Mouse (Mus musculus): ENCODE measurements around the gene Ptgds.

Ptgds gene

DNA sequence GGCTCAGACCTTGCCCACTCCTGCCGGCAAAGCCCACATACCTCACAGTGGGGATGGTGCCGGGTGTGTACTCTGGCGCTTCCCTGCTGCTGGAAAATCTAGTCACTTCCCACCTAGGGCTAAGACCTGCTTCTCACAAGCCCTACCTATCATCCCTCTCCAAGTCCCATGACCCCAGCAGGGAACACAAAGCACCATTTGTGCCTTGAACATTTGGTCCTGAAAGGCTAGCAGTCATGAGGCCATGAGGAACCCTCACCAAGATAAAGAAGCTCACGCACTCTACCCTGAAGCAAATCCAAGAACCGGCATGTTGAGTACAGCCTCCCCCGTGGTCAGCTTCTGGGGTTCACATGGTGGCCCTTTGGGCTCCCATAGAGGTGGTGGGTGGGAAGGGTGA is at the start of gene Ptgds:
Ptgds (minus strand) TSS at position 78 of the 400 bp plus-strand sequence.
- no peak for DNase-seq (ENCODE audit: low spot score in 2 of 2)

DNA sequence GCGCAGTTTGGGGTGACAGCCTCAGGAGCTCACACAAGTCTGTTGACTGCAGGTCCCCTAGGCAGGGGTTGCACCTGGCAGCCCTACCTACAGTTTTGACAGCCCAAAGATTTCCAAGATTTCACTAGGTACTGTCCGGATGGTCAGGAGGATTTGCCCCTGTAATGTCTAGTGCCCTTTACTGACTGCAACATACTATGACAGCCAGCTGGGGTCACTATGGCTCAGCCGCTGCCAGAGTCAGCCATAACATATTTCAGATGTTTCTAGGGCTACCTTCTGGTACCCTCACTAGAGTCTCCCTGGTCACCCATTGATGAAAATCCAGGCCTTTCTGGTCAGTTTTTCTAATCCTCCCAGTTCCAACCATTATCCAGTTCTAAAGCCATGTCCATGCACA is 40.1 kb upstream of the Ptgds start:
- no peak for DNase-seq (ENCODE audit: low spot score in 2 of 2)

DNA sequence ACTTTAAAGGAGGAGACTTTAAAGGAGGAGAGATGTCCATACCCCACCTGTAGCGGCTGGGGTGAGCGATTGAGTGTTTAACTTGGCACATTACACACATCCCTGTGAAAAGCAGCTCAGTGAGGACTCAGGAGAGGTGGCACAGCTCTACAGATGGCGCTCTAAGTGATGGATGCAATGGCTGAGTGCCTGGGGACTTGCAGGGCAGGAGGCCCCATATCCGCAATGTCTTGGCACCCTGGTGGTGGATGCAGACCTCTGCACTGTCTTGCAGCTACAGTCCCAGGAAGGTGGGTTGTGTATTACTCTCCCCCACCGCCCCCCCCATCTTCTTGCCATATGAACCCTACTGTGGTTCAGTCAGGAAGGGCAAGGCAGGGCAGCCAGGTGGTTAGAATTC is 37.1 kb upstream of the Ptgds start:
- peak in 1 of 2 experiments; percentile 19 for DNase-seq (ENCODE audit: low spot score in 2 of 2)

DNA sequence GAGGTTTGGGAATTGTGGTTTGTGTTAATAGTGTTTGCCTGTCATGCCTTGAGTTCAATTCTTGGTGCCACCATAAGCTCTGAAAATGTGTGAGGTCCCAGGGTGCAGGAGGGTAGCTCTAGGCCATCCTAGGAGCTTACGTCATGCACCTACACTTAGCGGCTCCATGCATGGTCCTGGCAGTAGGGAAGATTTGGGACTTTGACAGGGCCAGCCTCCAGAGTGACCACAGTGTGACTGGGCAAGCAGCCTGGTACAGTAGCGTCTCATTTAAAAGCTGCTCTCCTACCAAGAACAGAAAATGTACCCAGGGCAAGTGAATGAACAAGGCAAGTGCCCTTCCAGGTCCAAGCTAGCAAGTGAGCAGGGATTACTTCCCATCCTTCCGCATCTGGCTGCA is 36.0 kb upstream of the Ptgds start:
- no peak for DNase-seq (ENCODE audit: low spot score in 2 of 2)

DNA sequence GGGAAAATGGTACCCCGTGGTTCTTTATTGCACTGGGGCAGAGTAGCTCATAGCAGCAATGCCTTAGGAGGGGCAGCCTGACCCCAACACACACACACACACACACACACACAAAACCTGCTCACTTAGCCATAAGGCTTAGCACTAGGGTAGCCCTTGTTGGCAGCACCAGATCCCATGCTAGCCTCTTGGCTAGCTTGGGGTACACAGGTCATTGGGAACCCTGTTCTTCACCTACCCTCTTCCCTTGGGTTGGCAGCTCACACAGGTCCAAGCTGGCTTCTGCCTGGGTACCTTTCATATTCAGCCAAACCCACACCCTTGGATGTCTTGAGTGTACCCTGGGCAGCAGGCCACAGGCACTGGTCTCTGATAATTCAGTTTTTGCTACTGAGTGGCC is 35.2 kb upstream of the Ptgds start:
- DNase-seq (ENCODE audit: low spot score in 2 of 2) = no peak

DNA sequence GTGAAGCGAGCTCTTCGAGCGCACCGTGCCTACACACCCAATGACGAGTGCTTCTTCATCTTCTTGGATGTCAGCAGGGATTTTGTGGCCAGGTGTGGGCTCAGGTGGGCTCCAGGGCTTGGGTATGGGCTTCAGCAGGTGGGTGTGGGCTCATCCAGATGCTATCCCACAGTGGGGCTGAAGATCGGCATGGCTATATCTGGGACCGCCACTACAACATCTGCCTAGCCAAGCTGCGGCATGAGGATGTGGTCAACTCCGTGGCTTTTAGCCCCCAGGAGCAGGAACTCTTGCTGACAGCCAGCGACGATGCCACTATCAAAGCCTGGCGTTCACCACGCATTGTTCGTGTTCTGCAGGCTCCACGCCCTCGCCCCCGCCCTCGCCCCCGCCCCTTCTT is 34.7 kb upstream of the Ptgds start:
- no peak for DNase-seq (ENCODE audit: low spot score in 2 of 2)

DNA sequence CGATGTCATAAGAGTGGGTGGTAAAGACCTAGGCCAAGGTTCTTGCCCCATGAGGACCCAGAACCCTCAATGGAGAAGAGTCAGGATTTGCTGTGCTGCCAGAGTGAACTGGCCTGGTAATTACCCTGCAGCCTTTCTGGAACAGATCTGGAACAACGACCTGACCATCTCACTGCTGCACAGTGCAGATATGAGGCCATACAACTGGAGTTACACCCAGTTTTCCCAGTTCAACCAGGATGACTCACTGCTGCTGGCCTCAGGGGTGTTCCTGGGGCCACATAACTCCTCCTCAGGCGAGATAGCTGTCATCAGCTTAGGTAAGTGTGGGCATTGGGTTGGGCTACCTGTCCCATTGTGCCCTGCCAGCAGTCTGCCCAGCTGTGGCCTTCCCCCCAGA is 32.9 kb upstream of the Ptgds start:
- DNase-seq (ENCODE audit: low spot score in 2 of 2) = no peak

DNA sequence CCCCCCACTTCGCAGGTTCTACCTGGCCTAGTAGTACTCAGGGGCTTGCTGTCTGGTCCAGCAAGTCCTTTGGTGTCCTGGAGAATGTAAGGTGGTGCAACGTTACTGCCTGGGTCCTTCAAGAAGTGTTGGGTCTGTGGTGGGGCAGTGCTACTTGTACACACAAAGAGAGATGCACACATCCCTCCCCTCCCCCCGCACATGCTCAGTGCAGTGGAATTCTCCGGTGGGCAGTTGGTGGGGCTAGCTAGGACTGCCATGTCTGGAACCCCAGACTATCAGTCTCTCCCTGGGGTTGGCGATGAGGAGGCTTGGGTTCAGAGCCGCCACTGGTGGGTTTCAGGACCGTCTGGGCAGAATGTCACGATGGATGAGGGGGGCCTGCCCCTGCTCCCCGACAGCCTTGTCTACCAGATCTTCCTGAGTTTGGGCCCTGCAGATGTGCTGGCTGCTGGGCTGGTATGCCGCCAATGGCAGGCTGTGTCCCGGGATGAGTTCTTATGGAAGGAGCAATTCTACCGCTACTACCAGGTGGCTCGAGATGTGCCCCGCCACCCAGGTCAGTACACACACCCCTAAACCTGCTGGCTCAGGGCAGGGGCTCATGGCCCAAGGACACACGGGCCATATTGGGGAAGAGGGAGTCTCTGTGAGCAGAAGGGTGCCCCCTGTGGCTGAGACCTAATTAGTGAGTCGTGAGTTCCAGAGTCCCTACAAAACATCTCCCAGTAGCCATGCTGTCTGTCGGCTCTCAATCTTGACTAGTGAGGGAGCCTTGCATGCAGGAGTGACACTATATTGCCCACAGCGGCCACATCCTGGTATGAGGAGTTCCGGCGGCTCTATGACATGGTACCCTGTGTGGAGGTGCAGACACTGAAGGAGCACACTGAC is 32.0 kb upstream of the Ptgds start, which contains the start of gene C8g:
C8g (minus strand) TSS at position 127 of the 894 bp plus-strand sequence.
- DNase-seq (ENCODE audit: low spot score in 2 of 2) = no peak

DNA sequence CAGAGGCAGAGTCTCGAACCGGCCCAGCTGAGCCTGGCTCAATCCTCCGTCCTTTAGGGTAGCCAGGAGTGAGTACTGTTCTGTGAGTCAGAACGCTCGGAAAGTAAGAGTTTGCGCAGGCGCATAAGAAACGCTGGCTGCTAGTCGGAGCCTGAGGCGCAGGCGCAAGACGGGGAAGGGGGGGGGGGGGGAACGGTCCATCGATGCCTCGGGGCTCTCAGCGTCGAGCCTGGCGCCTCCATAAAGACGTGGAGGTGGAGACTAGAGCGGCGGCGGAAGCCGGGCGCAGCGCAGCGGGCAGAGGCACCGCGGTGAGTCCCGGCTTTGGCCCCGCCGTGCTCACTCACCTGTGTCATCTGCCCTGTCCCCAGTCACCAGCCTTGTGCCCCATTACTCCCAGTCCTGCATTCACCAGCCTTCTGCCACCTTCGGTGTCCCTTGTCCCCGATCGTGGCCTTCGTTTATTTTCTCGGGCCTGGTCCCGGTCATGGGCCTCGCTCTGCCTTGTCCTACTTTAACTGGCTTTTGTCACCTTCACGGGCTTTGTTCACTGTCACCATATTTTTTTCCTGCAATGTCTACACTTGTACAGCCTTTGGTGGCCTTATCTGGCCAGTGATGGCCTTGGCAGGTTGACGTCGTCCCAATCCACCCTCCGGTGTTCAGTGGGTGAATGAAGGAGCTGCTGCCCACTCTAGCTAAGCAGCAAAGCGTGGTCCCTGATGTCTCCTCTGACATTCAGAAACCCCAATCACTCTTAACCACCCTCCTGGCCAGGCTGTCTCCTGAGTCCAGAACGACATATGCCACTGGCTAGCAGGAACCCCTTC is 30.9 kb upstream of the Ptgds start, which contains the start of gene Fbxw5:
Fbxw5 (plus strand) TSS at position 175 of the 830 bp plus-strand sequence.
- peak; percentile 76 to 80 for DNase-seq (ENCODE audit: low spot score in 2 of 2)

DNA sequence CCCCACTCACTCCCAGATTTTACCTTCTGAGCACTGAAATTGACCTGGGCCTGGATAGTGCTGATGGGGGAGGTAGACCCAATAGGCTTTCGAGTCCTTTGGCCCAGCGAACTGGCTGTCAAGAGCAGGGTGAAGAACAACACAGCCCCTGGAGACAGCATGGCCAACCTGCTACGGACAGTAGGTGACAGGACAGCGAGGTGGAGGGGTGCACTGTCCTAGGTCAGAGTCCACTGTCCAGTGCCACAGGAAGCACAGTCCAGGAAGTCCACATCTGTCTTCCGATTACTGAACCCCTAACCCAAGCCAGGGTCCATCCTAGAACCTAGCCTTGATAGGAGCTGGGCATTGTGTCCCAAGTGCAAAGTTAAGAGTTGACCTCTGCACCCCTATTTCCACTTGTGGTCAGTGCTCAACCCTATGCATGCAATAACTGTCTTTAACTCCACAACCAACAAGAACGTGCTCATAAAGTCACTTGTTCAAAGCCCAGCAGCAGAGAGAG is 30.3 kb upstream of the Ptgds start:
- no peak for DNase-seq (ENCODE audit: low spot score in 2 of 2)

DNA sequence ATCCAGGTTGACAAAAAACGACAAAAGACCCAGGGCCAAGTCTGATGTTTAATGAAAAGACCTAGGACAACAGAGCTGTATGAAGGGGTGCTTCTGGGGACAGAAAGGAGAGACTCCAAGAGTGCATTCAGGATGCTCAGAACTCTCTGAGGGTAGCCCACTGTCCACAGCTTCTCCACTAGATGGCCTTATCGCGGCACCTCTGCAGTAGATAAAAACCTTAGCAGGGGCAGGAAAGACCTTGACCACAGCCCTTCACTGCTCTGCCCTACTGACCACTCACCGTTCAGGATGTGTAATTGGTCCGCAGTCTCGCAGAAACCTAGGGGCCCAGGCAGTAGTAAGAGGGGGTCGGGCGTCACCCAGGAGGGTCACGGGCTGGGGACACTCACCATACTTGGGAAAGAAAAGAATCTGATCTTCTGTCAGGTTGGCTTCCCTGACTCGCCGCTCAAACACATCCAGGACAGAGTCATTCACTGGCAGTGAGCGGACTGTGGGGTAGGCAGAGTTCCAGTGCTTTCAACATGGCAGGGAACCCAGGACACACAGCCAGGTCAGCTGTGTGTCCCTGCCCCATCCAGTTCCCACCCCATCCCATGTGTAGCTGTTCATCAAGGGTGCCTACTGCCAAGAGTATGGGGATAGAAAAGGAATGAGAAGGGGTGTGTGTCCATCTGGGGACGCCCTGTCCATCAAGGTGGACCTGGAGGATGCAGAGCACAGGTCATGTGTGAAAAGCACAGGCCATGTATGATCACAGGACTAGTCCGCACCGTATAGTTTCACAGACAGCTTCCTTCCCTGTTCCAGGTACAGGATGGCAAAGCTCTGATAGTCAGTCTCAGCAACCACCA is 29.0 kb upstream of the Ptgds start:
- peak in 1 of 2 experiments; percentile 20 for DNase-seq (ENCODE audit: low spot score in 2 of 2)

DNA sequence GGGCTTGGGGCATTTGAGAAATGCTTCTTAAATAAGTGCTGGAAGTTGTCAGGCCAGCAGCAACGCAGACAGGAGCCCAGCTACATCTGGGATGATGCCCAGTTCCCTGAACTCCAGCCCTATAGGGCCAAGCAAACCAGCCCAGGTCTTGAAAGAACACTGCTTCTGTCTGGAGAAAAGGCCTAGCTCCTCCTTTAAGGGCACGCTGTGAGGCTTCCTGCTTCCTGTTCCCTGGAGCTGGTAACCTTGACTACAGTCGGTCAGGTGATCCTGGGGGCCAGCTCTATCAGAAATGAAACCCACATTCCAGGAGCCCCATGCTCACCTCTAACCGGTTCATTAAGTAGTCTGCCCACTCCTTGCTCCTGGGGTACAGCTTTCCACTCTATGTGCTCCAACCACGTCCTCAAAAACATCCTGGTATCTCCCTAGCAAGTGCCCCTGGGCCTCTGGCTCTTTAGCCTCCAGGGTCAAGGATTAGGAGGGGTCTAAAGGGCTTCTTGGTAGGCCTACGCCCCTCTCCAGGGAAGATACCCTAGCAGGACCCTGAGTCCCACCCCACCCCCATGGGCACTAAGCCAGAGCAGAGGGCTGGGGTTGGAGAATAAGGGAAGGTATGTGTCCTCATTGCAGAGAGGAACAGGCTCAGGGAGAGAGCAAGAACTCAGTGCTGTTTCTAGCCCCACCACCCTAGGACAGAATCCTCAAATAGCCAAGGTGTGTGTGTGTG is 28.2 kb upstream of the Ptgds start:
- no peak for DNase-seq (ENCODE audit: low spot score in 2 of 2)

DNA sequence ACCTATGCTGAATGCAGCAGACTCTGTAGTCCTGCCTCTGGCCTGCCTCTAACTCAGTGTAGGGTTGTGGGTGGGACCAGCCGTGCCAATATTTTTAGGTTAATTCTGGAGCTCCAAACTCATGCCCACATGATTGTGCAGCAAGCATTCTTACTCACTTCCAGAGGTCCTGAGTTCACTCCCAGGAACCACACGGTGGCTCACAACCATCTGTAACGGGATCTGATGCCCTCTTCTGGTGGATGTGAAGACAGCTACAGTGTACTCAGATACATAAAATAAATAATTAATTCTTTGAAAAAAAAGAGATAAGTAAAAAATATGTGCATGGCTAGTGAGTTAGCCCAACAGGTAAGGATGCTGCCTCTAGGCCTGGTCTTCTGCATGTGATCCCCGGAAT is 26.6 kb upstream of the Ptgds start:
- no peak for DNase-seq (ENCODE audit: low spot score in 2 of 2)

DNA sequence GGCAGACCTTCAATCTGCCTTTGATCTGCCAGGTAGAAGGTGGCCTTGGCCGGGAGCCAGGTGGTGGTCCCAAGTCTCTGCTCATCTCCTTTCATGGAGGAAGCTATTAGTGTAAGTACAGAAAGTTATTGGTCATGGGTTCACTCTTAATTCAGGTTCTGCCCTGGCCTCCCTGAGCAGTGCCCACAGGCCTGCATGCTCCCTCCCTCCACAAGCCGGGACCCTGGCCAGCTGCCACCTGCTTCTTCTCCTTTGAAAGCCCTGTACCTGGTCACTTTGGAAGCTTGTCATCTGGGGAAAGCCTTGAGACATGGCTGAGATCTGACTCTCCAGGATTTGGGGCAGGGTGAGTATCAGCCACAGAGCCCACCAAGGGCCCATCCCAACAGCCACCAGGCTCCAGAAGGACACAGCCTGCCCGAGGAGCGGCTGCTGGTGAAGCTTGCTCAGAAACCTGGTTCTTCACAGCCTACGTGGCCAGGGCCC is 23.7 kb upstream of the Ptgds start, which contains the start of gene Lcn12:
Lcn12 (minus strand) TSS at position 436 of the 486 bp plus-strand sequence.
- DNase-seq (ENCODE audit: low spot score in 2 of 2) = no peak

DNA sequence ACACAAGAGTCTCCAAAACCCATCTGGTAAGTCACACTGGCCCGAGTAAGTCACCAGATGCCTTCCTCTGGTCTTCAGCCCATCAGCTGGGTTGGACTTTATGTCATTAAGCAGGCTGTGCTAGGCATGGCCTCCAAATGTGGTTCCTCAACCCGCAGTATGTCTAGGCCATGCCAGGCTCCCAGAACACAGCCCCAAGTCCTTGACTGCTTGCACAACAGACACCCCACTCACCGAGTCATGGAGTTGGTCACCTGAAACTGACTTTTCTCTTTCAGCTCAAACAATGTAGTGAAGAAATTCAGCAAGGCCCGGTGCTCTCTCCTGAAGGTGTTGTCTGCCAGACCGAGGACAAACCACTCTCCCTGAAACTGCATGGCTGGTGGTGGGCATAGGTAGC is 23.1 kb upstream of the Ptgds start:
- DNase-seq (ENCODE audit: low spot score in 2 of 2) = no peak

DNA sequence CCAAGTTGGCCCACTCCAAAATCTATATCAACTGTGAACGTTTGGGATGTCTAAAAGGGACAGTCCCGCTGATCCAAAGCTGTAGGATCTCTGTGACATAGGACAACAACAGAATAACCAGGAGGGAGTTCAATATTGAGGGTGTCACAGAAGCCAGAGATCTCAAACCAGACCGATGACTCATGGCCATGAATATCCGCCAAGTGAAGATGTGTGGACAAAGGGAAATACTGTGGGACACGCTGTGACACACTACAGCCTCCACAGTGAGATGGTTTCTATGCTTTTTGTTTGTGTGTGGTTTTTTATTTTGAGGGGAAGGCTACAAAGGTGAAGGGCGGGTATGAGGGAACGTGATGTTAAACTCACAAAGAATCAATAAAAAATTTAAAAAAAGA is 18.8 kb upstream of the Ptgds start:
- DNase-seq (ENCODE audit: low spot score in 2 of 2) = no peak

DNA sequence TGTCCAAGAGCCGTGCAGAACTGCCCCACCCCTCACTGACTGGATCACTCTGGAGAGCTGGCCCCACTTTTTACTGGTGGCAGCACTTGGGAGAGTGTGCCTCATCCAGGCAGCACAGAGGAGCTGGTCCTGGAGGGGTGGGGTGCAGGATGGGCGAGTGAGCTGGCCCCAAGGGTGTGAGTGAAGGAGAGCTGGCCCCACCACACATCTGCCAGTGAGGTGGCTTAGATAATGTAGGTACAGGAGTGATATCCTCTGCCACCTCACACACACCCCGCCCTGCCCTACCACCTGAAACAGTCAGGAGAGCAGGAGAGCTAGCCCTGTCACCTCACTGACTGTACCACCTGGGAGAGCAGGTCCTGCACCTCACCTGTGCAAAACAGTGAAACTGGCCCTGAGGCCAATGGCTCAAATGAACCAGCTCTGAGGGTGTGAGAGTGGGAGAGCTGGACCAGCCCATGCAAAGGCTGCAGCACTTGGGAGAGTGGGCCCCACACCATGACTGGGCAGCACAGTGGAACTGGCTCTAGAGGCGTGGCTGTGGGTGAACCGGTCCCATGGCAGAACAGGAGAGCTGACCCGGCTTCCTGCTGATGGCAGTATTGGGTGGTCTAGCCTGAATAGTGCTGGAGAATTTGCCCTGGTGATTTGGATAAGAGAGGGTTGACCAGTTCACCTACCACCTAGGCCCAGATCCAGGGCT is 18.3 kb upstream of the Ptgds start:
- no peak for DNase-seq (ENCODE audit: low spot score in 2 of 2)

DNA sequence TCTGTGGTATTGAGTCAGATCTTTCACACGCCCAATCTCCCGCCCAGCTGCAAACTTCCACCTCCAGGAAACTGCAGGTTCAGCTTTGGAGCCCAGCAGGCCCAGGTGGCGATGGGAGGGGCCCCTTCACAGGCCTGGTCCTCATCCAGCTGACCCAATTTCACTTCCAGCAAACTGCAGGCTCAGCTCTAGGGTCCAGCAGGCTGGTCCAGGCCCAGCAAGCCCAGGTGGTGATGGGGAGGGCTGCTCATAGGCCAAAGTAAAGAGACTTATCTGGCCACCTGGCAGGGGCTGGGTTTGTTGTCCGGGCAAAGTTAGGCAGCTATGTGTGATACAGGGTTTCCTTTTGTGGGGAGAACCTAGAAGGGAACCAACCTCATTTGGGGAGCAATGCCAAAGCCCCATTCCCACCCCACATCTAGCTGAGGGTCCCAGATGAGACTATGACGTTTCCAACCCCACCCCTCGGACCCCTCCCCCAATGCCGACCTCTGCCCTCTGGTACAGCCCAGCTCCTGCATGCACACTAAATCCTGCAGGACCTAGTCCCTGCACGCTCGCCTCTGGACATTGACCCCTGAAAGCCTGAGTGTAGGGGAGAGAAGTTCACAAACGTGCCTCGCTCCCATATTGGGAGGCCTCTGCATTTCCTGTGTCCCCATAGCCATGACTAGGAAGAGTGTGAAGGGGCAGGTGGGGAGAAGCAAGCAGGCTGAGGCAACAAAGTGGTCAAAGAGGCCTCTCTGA is 15.2 kb upstream of the Ptgds start:
- DNase-seq (ENCODE audit: low spot score in 2 of 2) = no peak

DNA sequence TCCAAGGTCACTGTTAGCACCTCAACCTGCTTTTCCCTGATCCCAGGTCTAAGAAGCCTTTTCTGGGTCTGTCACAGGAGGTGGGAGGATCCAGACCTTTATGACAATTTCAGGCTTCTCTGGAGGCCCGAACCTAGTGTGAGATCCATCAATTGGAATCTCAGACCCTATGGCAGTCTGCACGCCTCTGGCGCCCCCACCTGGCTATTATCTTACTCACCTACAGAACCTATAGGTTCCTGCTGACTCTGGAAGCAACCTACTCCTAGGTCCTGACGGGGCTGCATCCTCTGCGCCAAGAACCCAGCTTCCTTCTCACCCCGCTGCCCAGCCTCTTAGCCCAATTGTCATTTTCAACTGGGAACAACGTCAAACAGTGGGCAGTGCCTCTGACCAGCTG is 13.1 kb upstream of the Ptgds start:
- DNase-seq (ENCODE audit: low spot score in 2 of 2) = peak; percentile 40 to 65

Data from natural killer cell, adult 2 months (primary cell).